Mouse (Mus musculus): ENCODE results near the gene Ntf5.

DNA sequence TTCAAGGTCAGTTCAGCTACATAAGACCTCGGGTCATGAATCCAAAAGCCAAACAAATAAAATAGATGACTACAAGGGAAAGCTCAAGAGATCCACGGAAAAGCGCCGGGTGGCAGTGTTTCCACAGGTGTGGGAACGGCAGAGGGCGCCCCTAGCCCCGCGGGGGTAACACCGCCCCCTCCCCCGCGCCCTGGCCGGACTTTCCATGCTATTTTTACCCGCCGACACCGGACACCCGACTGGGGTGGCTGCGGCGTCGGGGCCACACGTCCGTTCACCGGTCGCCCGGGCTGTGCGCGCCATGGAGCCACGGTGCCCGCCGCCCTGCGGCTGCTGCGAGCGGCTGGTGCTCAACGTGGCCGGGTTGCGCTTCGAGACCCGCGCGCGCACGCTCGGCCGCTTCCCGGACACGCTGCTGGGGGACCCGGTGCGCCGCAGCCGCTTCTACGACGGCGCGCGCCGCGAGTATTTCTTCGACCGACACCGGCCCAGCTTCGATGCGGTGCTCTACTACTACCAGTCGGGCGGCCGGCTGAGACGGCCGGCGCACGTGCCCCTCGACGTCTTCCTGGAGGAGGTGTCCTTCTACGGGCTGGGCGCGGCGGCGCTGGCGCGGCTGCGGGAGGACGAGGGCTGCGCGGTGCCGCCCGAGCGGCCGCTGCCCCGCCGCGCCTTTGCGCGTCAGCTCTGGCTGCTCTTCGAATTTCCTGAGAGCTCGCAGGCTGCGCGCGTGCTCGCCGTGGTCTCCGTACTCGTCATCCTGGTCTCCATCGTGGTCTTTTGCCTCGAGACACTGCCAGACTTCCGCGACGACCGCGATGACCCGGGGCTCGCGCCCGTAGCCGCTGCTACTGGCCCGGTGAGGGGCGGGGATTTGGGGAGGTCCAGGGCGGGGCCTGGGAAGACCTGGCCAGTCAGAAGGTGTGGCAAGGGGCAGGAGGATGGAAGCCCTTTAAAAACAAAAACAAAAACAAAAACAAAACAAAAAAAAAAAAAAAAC, 7.0 kb upstream of the Ntf5 start:
- TF ChIP-seq CTCF (IDR thresholded peaks at IDR 0.05; ENCODE audit: control insufficient read depth, insufficient read depth, low read length) (no peak), POLR2A (IDR thresholded peaks at IDR 0.05; ENCODE audit: borderline replicate concordance, control insufficient read depth, low read depth, low read length) (no peak)
